Mouse (Mus musculus) lung, embryonic 15.5 days (tissue): Measurements from ENCODE around the gene Nol9. TPM values are rescaled to one million over a fixed set of nuclear protein-coding genes. Genes with fewer than 3 reads are reported as not detected.

Experiments used
- polyA plus RNA-seq: library from polyadenylated mRNA; unstranded; fragments of >200 nt; fragmentation: Nextera tagmentation; extraction: Ambion mirVana; gene quantifications from 2 replicates; pipeline ENCODE4 v1.2.1, GENCODE M21; 2015

The Nol9 gene
- polyA plus RNA-seq, 1 experiment from 2014 or later: 29.4 TPM

Other genes with a start within 250 kb of the Nol9 start
- 78.7 and 86.7 TPM in 2 replicates for gene Camta1, start 177.4 kb upstream of the Nol9 start, polyA plus RNA-seq
- gene Dnajc11, start 105.6 kb upstream of the Nol9 start, polyA plus RNA-seq: 58.9 and 64.4 TPM in 2 replicates
- gene Thap3, start 50.3 kb upstream of the Nol9 start, polyA plus RNA-seq: 40.7 and 41.1 TPM in 2 replicates
- gene Phf13, start 43.1 kb upstream of the Nol9 start, polyA plus RNA-seq: 28.5 and 29.7 TPM in 2 replicates
- 15.3 and 16.1 TPM in 2 replicates for gene Klhl21, start 30.5 kb upstream of the Nol9 start, polyA plus RNA-seq
- 19.0 and 21.2 TPM in 2 replicates for gene Zbtb48, start 11.7 kb upstream of the Nol9 start, polyA plus RNA-seq
- 0.40 and 0.42 TPM in 2 replicates for gene Tas1r1, start 753 bp upstream of the Nol9 start, polyA plus RNA-seq
- 18.9 and 22.3 TPM in 2 replicates for gene Plekhg5, start 33.2 kb downstream of the Nol9 start, polyA plus RNA-seq
- gene Tnfrsf25, start 76.6 kb downstream of the Nol9 start, polyA plus RNA-seq: 1.1 and 1.5 TPM in 2 replicates
- 11.4 and 13.4 TPM in 2 replicates for gene Espn, start 113.0 kb downstream of the Nol9 start, polyA plus RNA-seq
- 0.26 and 0.61 TPM in 2 replicates for gene Hes2, start 119.5 kb downstream of the Nol9 start, polyA plus RNA-seq
- gene Acot7, start 138.8 kb downstream of the Nol9 start, polyA plus RNA-seq: 67.6 and 72.5 TPM in 2 replicates
- 14.9 and 15.2 TPM in 2 replicates for gene Gpr153, start 234.9 kb downstream of the Nol9 start, polyA plus RNA-seq